Mouse (Mus musculus) G1E (cell line): ENCODE data around the gene Mdm2. TPM values are rescaled to one million over a fixed set of nuclear protein-coding genes. Genes with fewer than 3 reads are reported as not detected.

Source experiments
- ATAC-seq: 2 replicates; pipeline ENCODE4 v1.8.0; 2016; ENCODE audit warnings: mild to moderate bottlenecking; ENCODE audit not compliant: insufficient number of reproducible peaks, poor library complexity, low FRiP score, severe bottlenecking; ENCODE audit errors: extremely low read depth
- DNase-seq: peaks from one replicate; pipeline ENCODE4 v3.0.0; 2012; ENCODE audit warnings: low spot score
- H3K27me3 ChIP-seq: 2 replicates; pipeline ENCODE4 v1.6.1; 2012; ENCODE audit warnings: mild to moderate bottlenecking, low read length, inconsistent platforms; ENCODE audit not compliant: insufficient read depth
- H3K36me3 ChIP-seq: replicated peaks from 2 replicates; pipeline ENCODE3; 2012; ENCODE audit warnings: mild to moderate bottlenecking, inconsistent platforms
- H3K4me1 ChIP-seq: 2 replicates; pipeline ENCODE4 v1.6.1; 2012; ENCODE audit warnings: low read depth, low read length, inconsistent platforms, mixed read lengths; ENCODE audit not compliant: insufficient read depth
- H3K4me3 ChIP-seq: 2 replicates; pipeline ENCODE4 v1.5.1; 2012; ENCODE audit warnings: low read depth, mild to moderate bottlenecking, inconsistent platforms, low read length, moderate library complexity, mixed read lengths
- H3K9me3 ChIP-seq: replicated peaks from 2 replicates; pipeline ENCODE4 v1.6.1; 2012; ENCODE audit warnings: inconsistent platforms
- CTCF ChIP-seq: IDR thresholded peaks from 2 replicates; pipeline ENCODE4 v1.5.1; 2012; ENCODE audit warnings: low read depth, low read length, inconsistent platforms, mixed read lengths
- GATA1 ChIP-seq: IDR thresholded peaks from 2 replicates; pipeline ENCODE4 v1.6.1; 2012; ENCODE audit warnings: borderline replicate concordance, low read length, inconsistent platforms, mixed read lengths
- GATA2 ChIP-seq: IDR thresholded peaks from 2 replicates; pipeline ENCODE4 v1.6.1; 2012; ENCODE audit warnings: low read depth, low read length, inconsistent platforms, borderline replicate concordance
- POLR2AphosphoS5 ChIP-seq: IDR thresholded peaks from 2 replicates; pipeline ENCODE4 v1.6.1; 2012; ENCODE audit warnings: low read depth, low read length, inconsistent platforms; ENCODE audit not compliant: insufficient replicate concordance
- TAL1 ChIP-seq: conservative IDR thresholded peaks from 2 replicates; pipeline ENCODE4 v1.6.1; 2012; ENCODE audit warnings: low read depth, low read length, inconsistent platforms, mixed read lengths
- polyA plus RNA-seq: library from polyadenylated mRNA; stranded (reverse); fragments of >175 nt; gene quantifications from 2 replicates; pipeline ENCODE4 v1.2.3, GENCODE M21; 2012
- total RNA-seq, 2 experiments: library from RNA; stranded (forward) in 1 of 2; stranded (reverse) in 1 of 2; fragments of 200-1000 nt in 1 of 2; fragments of >200 nt in 1 of 2; fragmentation: Nextera tagmentation in 1 of 2; gene quantifications; 2 replicates each; pipeline ENCODE4 v1.2.3; 2014 to 2017

Mdm2 gene
- total and polyA plus RNA-seq, 3 experiments: 41.3 to 153 (median 97.1) TPM

GRCm38 (mm10) chr10:117650042-117650655 lies 60.4 kb downstream of the Mdm2 start:
- no peak overlapping the region for H3K4me3 ChIP-seq
- H3K9me3 ChIP-seq: no peaks in the 10 kb centered on the region
- no peaks in the 10 kb centered on the region for H3K4me1 ChIP-seq
- no peaks in the 10 kb centered on the region for H3K36me3 ChIP-seq
- TF ChIP-seq GATA1 (no peak), POLR2AphosphoS5 (no peak), CTCF (no peak), GATA2 (no peak), TAL1 (no peak)
- ATAC-seq: no peak
- DNase-seq: no peak
- no peaks in the 10 kb centered on the region for H3K27me3 ChIP-seq

GRCm38 (mm10) chr10:117649292-117650041 lies 61.1 kb downstream of the Mdm2 start:
- DNase-seq: no peak
- H3K36me3 ChIP-seq: no peaks in the 10 kb centered on the region
- TF ChIP-seq TAL1: no peak
- TF ChIP-seq GATA1: no peak
- no peak for TF ChIP-seq GATA2
- no peak for TF ChIP-seq CTCF
- no peak for TF ChIP-seq POLR2AphosphoS5
- H3K4me3 ChIP-seq: no peak overlapping the region
- no peaks in the 10 kb centered on the region for H3K9me3 ChIP-seq
- no peaks in the 10 kb centered on the region for H3K27me3 ChIP-seq
- no peak for ATAC-seq
- no peaks in the 10 kb centered on the region for H3K4me1 ChIP-seq

- no peaks in the 10 kb centered on the region for H3K4me1 ChIP-seq
- H3K36me3 ChIP-seq: no peaks in the 10 kb centered on the region
- TF ChIP-seq GATA2: no peak
- TF ChIP-seq TAL1: no peak
- no peak for TF ChIP-seq CTCF
- no peak for TF ChIP-seq POLR2AphosphoS5
- no peak for TF ChIP-seq GATA1
- no peak overlapping the region for H3K4me3 ChIP-seq
- ATAC-seq (no peak), DNase-seq (no peak)
- no peaks in the 10 kb centered on the region for H3K27me3 ChIP-seq
- H3K9me3 ChIP-seq: no peaks in the 10 kb centered on the region
Observed at GRCm38 (mm10) chr10:117648643-117649042, 61.9 kb downstream of the Mdm2 start.

- TF ChIP-seq CTCF (no peak), GATA2 (no peak), TAL1 (no peak), POLR2AphosphoS5 (no peak), GATA1 (no peak)
- no peaks in the 10 kb centered on the region for H3K9me3 ChIP-seq
- H3K4me3 ChIP-seq: no peak overlapping the region
- no peak for DNase-seq
- ATAC-seq: no peak
- no peaks in the 10 kb centered on the region for H3K27me3 ChIP-seq
- H3K4me1 ChIP-seq: no peaks in the 10 kb centered on the region
- no peaks in the 10 kb centered on the region for H3K36me3 ChIP-seq
Observed at GRCm38 (mm10) chr10:117647964-117648472, 62.5 kb downstream of the Mdm2 start.

GRCm38 (mm10) chr10:117647158-117647505 lies 63.4 kb downstream of the Mdm2 start:
- Histone ChIP-seq H3K4me3 (no peak overlapping the region), H3K4me1 (no peaks in the 10 kb centered on the region), H3K36me3 (no peaks in the 10 kb centered on the region), H3K9me3 (no peaks in the 10 kb centered on the region), H3K27me3 (no peaks in the 10 kb centered on the region)
- ATAC-seq (no peak), DNase-seq (no peak)
- TF ChIP-seq GATA2: no peak
- no peak for TF ChIP-seq GATA1
- no peak for TF ChIP-seq TAL1
- TF ChIP-seq CTCF: no peak
- no peak for TF ChIP-seq POLR2AphosphoS5

GRCm38 (mm10) chr10:117646482-117647157 lies 63.9 kb downstream of the Mdm2 start:
- H3K4me1 ChIP-seq: no peaks in the 10 kb centered on the region
- H3K27me3 ChIP-seq: no peaks in the 10 kb centered on the region
- no peak for TF ChIP-seq TAL1
- no peak for TF ChIP-seq POLR2AphosphoS5
- no peak for TF ChIP-seq GATA2
- TF ChIP-seq CTCF: no peak
- TF ChIP-seq GATA1: no peak
- DNase-seq: no peak
- no peak for ATAC-seq
- no peaks in the 10 kb centered on the region for H3K9me3 ChIP-seq
- no peak overlapping the region for H3K4me3 ChIP-seq
- no peaks in the 10 kb centered on the region for H3K36me3 ChIP-seq
